Mouse (Mus musculus): Measurements from ENCODE around the gene Spa17. TPM values are rescaled to one million over a fixed set of nuclear protein-coding genes. Genes with fewer than 3 reads are reported as not detected.

The Spa17 gene
- 1 to 10 TPM; 2.4 to 4.5 TPM for total RNA-seq (2021)

- peak; percentile 92 for DNase-seq
Measured at GRCm38 (mm10) chr9:37613182-37613910, at the start of gene Spa17. TSS of gene Spa17 (minus strand) at chr9:37613722.

GRCm38 (mm10) chr9:37663210-37663609, 49.7 kb upstream of the Spa17 start:
- DNase-seq, result no peak

GRCm38 (mm10) chr9:37659413-37659812, 45.9 kb upstream of the Spa17 start:
- DNase-seq, result no peak

GRCm38 (mm10) chr9:37656931-37657481, 43.5 kb upstream of the Spa17 start, which contains the start of gene Tbrg1:
TSS of gene Tbrg1 (minus strand) at chr9:37657312.
- DNase-seq, result peak; percentile 88

GRCm38 (mm10) chr9:37656439-37656881, 42.9 kb upstream of the Spa17 start:
- no peak for DNase-seq

GRCm38 (mm10) chr9:37655961-37656360, 42.4 kb upstream of the Spa17 start:
- no peak for DNase-seq

- DNase-seq, result no peak
Measured at GRCm38 (mm10) chr9:37653836-37654235, 40.3 kb upstream of the Spa17 start.

- DNase-seq, result no peak
Measured at GRCm38 (mm10) chr9:37650639-37651038, 37.1 kb upstream of the Spa17 start.

- DNase-seq, result no peak
Measured at GRCm38 (mm10) chr9:37646246-37646645, 32.7 kb upstream of the Spa17 start.

- no peak for DNase-seq
Measured at GRCm38 (mm10) chr9:37638721-37639120, 25.2 kb upstream of the Spa17 start.

- no peak for DNase-seq
Measured at GRCm38 (mm10) chr9:37636800-37637542, 23.4 kb upstream of the Spa17 start.

- peak; percentile 67 for DNase-seq
Measured at GRCm38 (mm10) chr9:37636335-37636734, 22.8 kb upstream of the Spa17 start.

- DNase-seq, result no peak
Measured at GRCm38 (mm10) chr9:37634269-37634668, 20.7 kb upstream of the Spa17 start.

- no peak for DNase-seq
Measured at GRCm38 (mm10) chr9:37632305-37632704, 18.8 kb upstream of the Spa17 start.

- no peak for DNase-seq
Measured at GRCm38 (mm10) chr9:37629941-37630340, 16.4 kb upstream of the Spa17 start.

- DNase-seq, result no peak
Measured at GRCm38 (mm10) chr9:37628581-37628980, 15.1 kb upstream of the Spa17 start.

GRCm38 (mm10) chr9:37627263-37627662, 13.7 kb upstream of the Spa17 start:
- DNase-seq, result no peak

GRCm38 (mm10) chr9:37626103-37626567, 12.6 kb upstream of the Spa17 start:
- peak; percentile 29 for DNase-seq

GRCm38 (mm10) chr9:37625641-37626040, 12.1 kb upstream of the Spa17 start:
- DNase-seq, result peak; percentile 29

GRCm38 (mm10) chr9:37625129-37625528, 11.6 kb upstream of the Spa17 start:
- no peak for DNase-seq

- DNase-seq, result no peak
Measured at GRCm38 (mm10) chr9:37624502-37624901, 11.0 kb upstream of the Spa17 start.

GRCm38 (mm10) chr9:37623981-37624380, 10.5 kb upstream of the Spa17 start:
- no peak for DNase-seq

GRCm38 (mm10) chr9:37621290-37621689, 7.8 kb upstream of the Spa17 start:
- no peak for DNase-seq

Measured in heart, postnatal 4 days (tissue).